Mouse (Mus musculus) neutrophil, adult 83 days (primary cell): ENCODE results near the gene Hist1h2bl. TPM values are rescaled to one million over a fixed set of nuclear protein-coding genes. Genes with fewer than 3 reads are reported as not detected.

Experiments used
- total RNA-seq, 2 experiments: library from RNA; stranded (reverse); gene quantifications; one replicate each; pipeline ENCODE4 v1.2.4; 2023

Gene Hist1h2bl
- 1,000 to 10,000 TPM; 1,112 to 1,155 TPM for total RNA-seq

GRCm38 (mm10) chr13:21715864-21716539 is at the start of gene Hist1h2bl, which contains the start of gene Hist1h2ai:
Gene Hist1h2bl (minus strand): TSS chr13:21716143.
Gene Hist1h2ai (plus strand): TSS chr13:21716422.

GRCm38 (mm10) chr13:21753524-21754285 is 37.8 kb upstream of the Hist1h2bl start, which contains the start of the genes Hist1h2ak and Hist1h2bn:
Gene Hist1h2ak (minus strand): TSS chr13:21753827.
Gene Hist1h2bn (plus strand): TSS chr13:21754123.

GRCm38 (mm10) chr13:21750159-21751017 is 34.4 kb upstream of the Hist1h2bl start, which contains the start of gene Hist1h4k:
Gene Hist1h4k (minus strand): TSS chr13:21750505.

GRCm38 (mm10) chr13:21734906-21735767 is 19.2 kb upstream of the Hist1h2bl start, which contains the start of gene Hist1h4j:
Gene Hist1h4j (plus strand): TSS chr13:21735064.

GRCm38 (mm10) chr13:21721757-21722372 is 5.9 kb upstream of the Hist1h2bl start, which contains the start of gene Hist1h2bm:
Gene Hist1h2bm (plus strand): TSS chr13:21722044.

GRCm38 (mm10) chr13:21717397-21718357 is 1.7 kb upstream of the Hist1h2bl start, which contains the start of gene Hist1h3h:
Gene Hist1h3h (plus strand): TSS chr13:21717659.

GRCm38 (mm10) chr13:21697811-21698210 is 18.1 kb downstream of the Hist1h2bl start, which contains the start of gene Olfr1359:
Gene Olfr1359 (plus strand): TSS chr13:21698111.

GRCm38 (mm10) chr13:21677305-21677704 is 38.6 kb downstream of the Hist1h2bl start, which contains the start of gene Olfr1360:
Gene Olfr1360 (minus strand): TSS chr13:21677405.

Other genes starting within 250 kb of the Hist1h2bl start
- not detected for gene Nkapl, start 247.6 kb downstream of the Hist1h2bl start, total RNA-seq
- gene Zkscan4, start 237.2 kb downstream of the Hist1h2bl start, total RNA-seq = under 1 TPM in 1 of 2 experiments, not detected in 1; 0.22 TPM
- not detected for gene Gm10065, start 236.7 kb downstream of the Hist1h2bl start, total RNA-seq
- 1 to 10 TPM; 2.4 to 2.7 TPM for gene AK157302, start 220.9 kb downstream of the Hist1h2bl start, total RNA-seq
- gene Gm11273, start 214.7 kb downstream of the Hist1h2bl start, total RNA-seq = 10 to 100 TPM; 11.5 to 12.9 TPM
- 1 to 10 TPM; 2.4 to 3.9 TPM for gene Zkscan8, start 185.0 kb downstream of the Hist1h2bl start, total RNA-seq
- gene Olfr1366, start 173.3 kb downstream of the Hist1h2bl start, total RNA-seq = not detected
- not detected for gene Olfr1535, start 156.2 kb downstream of the Hist1h2bl start, total RNA-seq
- not detected for gene Olfr1364, start 134.4 kb downstream of the Hist1h2bl start, total RNA-seq
- gene Olfr1362, start 102.1 kb downstream of the Hist1h2bl start, total RNA-seq = not detected
- gene Olfr11, start 73.6 kb downstream of the Hist1h2bl start, total RNA-seq = not detected
- not detected for gene Olfr1361, start 52.8 kb downstream of the Hist1h2bl start, total RNA-seq
- gene Olfr1360, start 38.7 kb downstream of the Hist1h2bl start, total RNA-seq = not detected
- gene Olfr1359, start 18.0 kb downstream of the Hist1h2bl start, total RNA-seq = not detected
- gene Hist1h2ai, start 279 bp upstream of the Hist1h2bl start, total RNA-seq = 100 to 1,000 TPM; 381 to 445 TPM
- gene Hist1h3h, start 1.5 kb upstream of the Hist1h2bl start, total RNA-seq = 1,000 to 10,000 TPM; 1,706 to 1,716 TPM
- gene Hist1h2bm, start 5.9 kb upstream of the Hist1h2bl start, total RNA-seq = 100 to 1,000 TPM; 312 to 338 TPM
- 100 to 1,000 TPM; 189 to 204 TPM for gene Hist1h4j, start 18.9 kb upstream of the Hist1h2bl start, total RNA-seq
- 1,000 to 10,000 TPM; 2,442 to 2,952 TPM for gene Hist1h4k, start 34.4 kb upstream of the Hist1h2bl start, total RNA-seq
- gene Hist1h2ak, start 37.7 kb upstream of the Hist1h2bl start, total RNA-seq = 100 to 1,000 TPM; 484 to 517 TPM
- gene Hist1h2bn, start 38.0 kb upstream of the Hist1h2bl start, total RNA-seq = 100 to 1,000 TPM; 773 to 822 TPM
- gene Hist1h1b, start 64.5 kb upstream of the Hist1h2bl start, total RNA-seq = 100 to 1,000 TPM; 670 to 767 TPM
- gene Hist1h3i, start 67.2 kb upstream of the Hist1h2bl start, total RNA-seq = 1,000 to 10,000 TPM; 1,415 to 1,653 TPM
- gene Hist1h2an, start 71.1 kb upstream of the Hist1h2bl start, total RNA-seq = 100 to 1,000 TPM; 208 to 211 TPM
- 100 to 1,000 TPM; 541 to 563 TPM for gene Hist1h2bp, start 71.3 kb upstream of the Hist1h2bl start, total RNA-seq
- 1,000 to 10,000 TPM; 1,187 to 1,287 TPM for gene Hist1h2bq, start 94.1 kb upstream of the Hist1h2bl start, total RNA-seq
- gene Hist1h2ao, start 94.3 kb upstream of the Hist1h2bl start, total RNA-seq = 1,000 to 10,000 TPM; 2,421 to 2,630 TPM
- gene Hist1h4m, start 95.6 kb upstream of the Hist1h2bl start, total RNA-seq = 1,000 to 10,000 TPM; 1,420 to 1,801 TPM
- 1,000 to 10,000 TPM in 1 of 2 experiments, 100 to 1,000 TPM in 1; 619 to 1,159 TPM for gene Hist1h4n, start 116.1 kb upstream of the Hist1h2bl start, total RNA-seq
- gene Hist1h2ap, start 117.4 kb upstream of the Hist1h2bl start, total RNA-seq = 100 to 1,000 TPM; 551 to 589 TPM
- 1,000 to 10,000 TPM; 1,190 to 1,308 TPM for gene Hist1h2br, start 117.6 kb upstream of the Hist1h2bl start, total RNA-seq
- under 1 TPM; 0.35 to 0.60 TPM for gene Zfp184, start 229.0 kb upstream of the Hist1h2bl start, total RNA-seq